Mouse (Mus musculus): ENCODE results near the gene Rbm12.

Gene Rbm12

GRCm38 (mm10) chr2:156084541-156084940 lies 27.2 kb downstream of the Rbm12 start:
- in situ Hi-C loops (cut with MboI; ENCODE audit: unreplicated experiment in 2 of 2): no loop called here

DNA sequence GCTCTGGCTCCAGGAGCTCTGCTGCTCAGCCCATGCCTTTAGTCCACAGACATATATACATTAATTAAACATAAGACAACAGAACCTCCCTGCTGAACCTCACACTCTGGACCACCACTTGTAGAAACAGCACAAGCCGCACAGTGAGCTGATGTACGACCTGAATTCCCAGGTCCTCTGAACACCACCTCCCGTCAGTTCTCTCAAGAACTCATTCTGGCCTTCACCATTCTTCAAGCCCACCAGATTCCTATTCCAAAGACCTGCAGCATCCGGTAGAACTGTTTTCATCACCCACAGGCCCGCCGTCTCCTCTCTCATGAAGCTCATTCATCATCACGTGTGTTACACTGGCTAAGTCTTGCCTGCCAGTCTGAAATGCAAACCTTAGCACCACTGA lies 31.4 kb downstream of the Rbm12 start:
- in situ Hi-C loops (cut with MboI; ENCODE audit: unreplicated experiment in 2 of 2): no loop called here

DNA sequence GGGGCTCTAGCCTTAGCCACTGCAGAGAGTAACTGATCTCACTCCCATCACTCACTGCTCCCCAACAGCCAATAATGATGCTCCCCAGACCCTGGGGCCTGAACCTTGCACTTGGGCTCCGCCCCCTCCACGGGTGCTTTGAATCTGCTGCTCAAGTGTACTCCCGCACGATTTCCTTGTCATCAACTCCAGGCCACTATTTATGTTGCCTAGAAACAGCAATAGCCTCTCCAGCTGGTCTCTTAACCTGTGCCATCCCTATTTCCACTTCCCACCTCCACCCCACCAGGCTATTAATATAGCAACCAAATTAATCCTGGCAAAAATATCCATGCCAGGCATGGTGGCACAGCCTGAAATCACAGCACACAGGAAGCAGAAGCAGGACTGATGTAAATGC lies 32.1 kb downstream of the Rbm12 start:
- in situ Hi-C loops (cut with MboI; ENCODE audit: unreplicated experiment in 2 of 2): no loop called here

DNA sequence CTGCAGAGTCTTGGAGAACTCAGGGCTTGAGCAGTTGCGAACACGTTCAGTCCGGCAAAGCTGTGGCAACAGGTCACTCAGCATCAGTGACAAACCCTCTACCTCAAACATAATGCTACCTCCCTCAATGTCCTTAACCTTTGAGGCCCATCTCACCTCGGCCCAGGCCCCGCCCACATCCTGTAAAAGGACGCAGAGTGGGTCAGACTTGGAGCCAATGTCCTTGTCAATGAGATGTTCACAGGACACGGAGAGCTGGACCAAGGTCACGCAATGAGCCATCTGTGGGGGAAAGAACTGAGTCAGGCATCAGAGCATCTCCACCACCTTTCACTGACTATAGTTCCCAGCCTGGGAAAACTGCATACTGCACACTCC lies 32.6 kb downstream of the Rbm12 start:
- in situ Hi-C loops (cut with MboI; ENCODE audit: unreplicated experiment in 2 of 2): no loop called here

- in situ Hi-C loops (cut with MboI; ENCODE audit: unreplicated experiment in 2 of 2): no loop called here
These were observed 33.2 kb downstream of the Rbm12 start for GRCm38 (mm10) chr2:156078421-156079182.

GRCm38 (mm10) chr2:156077461-156077860 lies 34.3 kb downstream of the Rbm12 start:
- in situ Hi-C loops (cut with MboI; ENCODE audit: unreplicated experiment in 2 of 2): no loop called here

- in situ Hi-C loops (cut with MboI; ENCODE audit: unreplicated experiment in 2 of 2): no loop called here
These were observed 38.1 kb downstream of the Rbm12 start for GRCm38 (mm10) chr2:156073725-156074124.

GRCm38 (mm10) chr2:156071236-156071635 lies 40.5 kb downstream of the Rbm12 start:
- in situ Hi-C loops (cut with MboI; ENCODE audit: unreplicated experiment in 2 of 2): no loop called here

GRCm38 (mm10) chr2:156067916-156068315 lies 43.9 kb downstream of the Rbm12 start:
- in situ Hi-C loops (cut with MboI; ENCODE audit: unreplicated experiment in 2 of 2): no loop called here

GRCm38 (mm10) chr2:156066126-156066525 lies 45.7 kb downstream of the Rbm12 start:
- in situ Hi-C loops (cut with MboI; ENCODE audit: unreplicated experiment in 2 of 2): no loop called here

DNA sequence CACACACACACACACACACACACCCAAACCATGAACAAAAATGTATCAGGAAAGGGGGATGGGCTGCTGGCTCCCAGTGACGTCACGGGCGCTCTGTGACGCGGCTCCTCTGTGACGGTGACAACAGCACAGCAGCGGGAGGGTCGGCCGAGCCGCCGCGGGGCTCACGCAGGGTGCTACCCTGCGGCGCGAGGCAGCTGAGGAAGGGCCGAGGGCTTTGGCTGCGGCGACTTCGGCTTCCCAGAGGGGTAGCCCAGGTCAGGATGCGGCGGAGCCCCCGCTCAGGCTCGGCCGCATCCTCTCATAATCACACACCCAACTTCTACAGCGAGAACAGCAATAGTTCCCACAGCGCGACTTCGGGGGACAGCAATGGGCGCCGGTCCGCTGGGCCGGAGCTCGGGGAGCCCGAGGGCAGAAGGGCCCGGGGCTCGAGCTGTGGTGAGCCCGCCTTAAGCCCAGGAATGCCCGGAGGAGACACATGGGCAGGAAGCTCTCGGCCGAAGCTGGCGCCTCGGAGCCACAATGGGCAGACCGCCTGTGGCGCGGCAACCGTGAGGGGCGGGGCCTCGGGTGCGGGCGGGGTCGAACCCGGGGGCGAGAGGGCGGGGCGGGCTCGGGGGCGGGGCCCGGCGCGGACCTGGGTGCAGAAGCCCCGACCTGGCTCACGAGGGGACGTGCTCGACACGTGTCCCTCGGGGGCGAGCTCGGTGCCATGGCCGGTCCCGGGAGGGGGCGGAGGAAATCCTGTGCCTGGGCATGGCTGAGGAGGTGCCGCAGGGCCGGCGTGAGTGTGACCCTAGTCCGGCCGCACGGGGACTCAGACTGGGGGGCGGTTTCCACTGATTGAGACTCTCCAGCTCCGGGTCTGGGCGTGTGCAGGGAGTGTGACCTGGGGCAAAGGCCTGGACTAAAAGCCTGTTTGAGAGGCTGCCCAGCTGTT lies 46.4 kb downstream of the Rbm12 start, which contains the start of gene Spag4:
TSS of gene Spag4 (plus strand) at position 77 of the 943 bp plus-strand sequence.
- in situ Hi-C loops (cut with MboI; ENCODE audit: unreplicated experiment in 2 of 2): no loop called here

- in situ Hi-C loops (cut with MboI; ENCODE audit: unreplicated experiment in 2 of 2): no loop called here
These were observed 59.0 kb downstream of the Rbm12 start, which contains the start of gene Fer1l4 for GRCm38 (mm10) chr2:156052816-156053215. Fer1l4 (minus strand) TSS chr2:156052947.

GRCm38 (mm10) chr2:156047929-156048328 lies 63.8 kb downstream of the Rbm12 start:
- in situ Hi-C loops (cut with MboI; ENCODE audit: unreplicated experiment in 2 of 2): loop anchor here in 1 of 2 experiments (25.0 kb wide), 1 partner anchor 439 kb away; no protein-coding TSS in a partner anchor

GRCm38 (mm10) chr2:156042903-156043302 lies 68.9 kb downstream of the Rbm12 start:
- in situ Hi-C loops (cut with MboI; ENCODE audit: unreplicated experiment in 2 of 2): loop anchor here in 1 of 2 experiments (25.0 kb wide), 1 partner anchor 444 kb away; no protein-coding TSS in a partner anchor

Measured in v-Abl transformed pro-B cells (cell line).